Mouse (Mus musculus): ENCODE measurements around the gene Gnao1. TPM values are rescaled to one million over a fixed set of nuclear protein-coding genes. Genes with fewer than 3 reads are reported as not detected.
A peak's percentile ranks its signal among the peaks of the same experiment; 100 is the strongest.

Gnao1 gene
- polyA plus RNA-seq, 1 experiment, result not detected

- H3K27ac ChIP-seq (ENCODE audit: insufficient read depth, low read depth, low read length), result peak overlapping the region; percentile 43
- TF ChIP-seq POLR2A (IDR thresholded peaks at IDR 0.05; ENCODE audit: insufficient read depth, low read depth, low read length), result no peak
- no peak for TF ChIP-seq CTCF (IDR thresholded peaks at IDR 0.05; ENCODE audit: insufficient read depth, low read depth, low read length)
- H3K4me1 ChIP-seq (ENCODE audit: control insufficient read depth, insufficient read depth, low read length), result peaks cover 58% of the 10 kb centered on the region
- WGBS, result 23% methylated on average over 10 of the region's 10 CpGs
- H3K4me3 ChIP-seq (ENCODE audit: insufficient read depth, low read depth, low read length), result no peak overlapping the region
These were observed 31.4 kb downstream of the Gnao1 start for GRCm38 (mm10) chr8:93840956-93841752.

GRCm38 (mm10) chr8:93842574-93842973 is 32.8 kb downstream of the Gnao1 start:
- WGBS, result 75% methylated on average over 4 of the region's 4 CpGs
- Histone ChIP-seq H3K4me3 (ENCODE audit: insufficient read depth, low read depth, low read length) (no peak overlapping the region), H3K4me1 (ENCODE audit: control insufficient read depth, insufficient read depth, low read length) (peaks cover 52% of the 10 kb centered on the region), H3K27ac (ENCODE audit: insufficient read depth, low read depth, low read length) (no peak overlapping the region)
- TF ChIP-seq POLR2A (IDR thresholded peaks at IDR 0.05; ENCODE audit: insufficient read depth, low read depth, low read length) (no peak), CTCF (IDR thresholded peaks at IDR 0.05; ENCODE audit: insufficient read depth, low read depth, low read length) (no peak)

- 12% methylated on average over 12 of the region's 12 CpGs for WGBS
- Histone ChIP-seq H3K27ac (ENCODE audit: insufficient read depth, low read depth, low read length) (no peak overlapping the region), H3K4me1 (ENCODE audit: control insufficient read depth, insufficient read depth, low read length) (peaks cover 43% of the 10 kb centered on the region), H3K4me3 (ENCODE audit: insufficient read depth, low read depth, low read length) (no peak overlapping the region)
- TF ChIP-seq CTCF (IDR thresholded peaks at IDR 0.05; ENCODE audit: insufficient read depth, low read depth, low read length), result 0 out of 2 replicates have a peak, but pooled peaks have one; percentile 13
- no peak for TF ChIP-seq POLR2A (IDR thresholded peaks at IDR 0.05; ENCODE audit: insufficient read depth, low read depth, low read length)
These were observed 34.2 kb downstream of the Gnao1 start for GRCm38 (mm10) chr8:93843858-93844502.

- H3K4me3 ChIP-seq (ENCODE audit: insufficient read depth, low read depth, low read length), result no peak overlapping the region
- WGBS, result 85% methylated on average over 1 of the region's 1 CpGs
- peaks cover 35% of the 10 kb centered on the region for H3K4me1 ChIP-seq (ENCODE audit: control insufficient read depth, insufficient read depth, low read length)
- no peak for TF ChIP-seq POLR2A (IDR thresholded peaks at IDR 0.05; ENCODE audit: insufficient read depth, low read depth, low read length)
- no peak for TF ChIP-seq CTCF (IDR thresholded peaks at IDR 0.05; ENCODE audit: insufficient read depth, low read depth, low read length)
- H3K27ac ChIP-seq (ENCODE audit: insufficient read depth, low read depth, low read length), result no peak overlapping the region
These were observed 35.4 kb downstream of the Gnao1 start for GRCm38 (mm10) chr8:93845186-93845585.

GRCm38 (mm10) chr8:93852087-93852645 is 42.4 kb downstream of the Gnao1 start:
- TF ChIP-seq CTCF (IDR thresholded peaks at IDR 0.05; ENCODE audit: insufficient read depth, low read depth, low read length) (no peak), POLR2A (IDR thresholded peaks at IDR 0.05; ENCODE audit: insufficient read depth, low read depth, low read length) (no peak)
- peaks cover 21% of the 10 kb centered on the region for H3K4me1 ChIP-seq (ENCODE audit: control insufficient read depth, insufficient read depth, low read length)
- H3K4me3 ChIP-seq (ENCODE audit: insufficient read depth, low read depth, low read length), result no peak overlapping the region
- 57% methylated on average over 11 of the region's 11 CpGs for WGBS
- no peak overlapping the region for H3K27ac ChIP-seq (ENCODE audit: insufficient read depth, low read depth, low read length)

- 79% methylated on average over 9 of the region's 9 CpGs for WGBS
- no peak overlapping the region for H3K27ac ChIP-seq (ENCODE audit: insufficient read depth, low read depth, low read length)
- TF ChIP-seq POLR2A (IDR thresholded peaks at IDR 0.05; ENCODE audit: insufficient read depth, low read depth, low read length) (no peak), CTCF (IDR thresholded peaks at IDR 0.05; ENCODE audit: insufficient read depth, low read depth, low read length) (no peak)
These were observed 43.2 kb downstream of the Gnao1 start for GRCm38 (mm10) chr8:93852851-93853461.

GRCm38 (mm10) chr8:93854676-93855075 is 44.9 kb downstream of the Gnao1 start:
- 48% methylated on average over 5 of the region's 5 CpGs for WGBS
- Histone ChIP-seq H3K27ac (ENCODE audit: insufficient read depth, low read depth, low read length) (no peak overlapping the region), H3K4me1 (ENCODE audit: control insufficient read depth, insufficient read depth, low read length) (peaks cover 29% of the 10 kb centered on the region), H3K4me3 (ENCODE audit: insufficient read depth, low read depth, low read length) (no peak overlapping the region)
- TF ChIP-seq POLR2A (IDR thresholded peaks at IDR 0.05; ENCODE audit: insufficient read depth, low read depth, low read length) (no peak), CTCF (IDR thresholded peaks at IDR 0.05; ENCODE audit: insufficient read depth, low read depth, low read length) (no peak)

More at GRCm38 (mm10) chr8:93852851-93853461, 43.2 kb downstream of the Gnao1 start:
- H3K4me3 ChIP-seq (ENCODE audit: insufficient read depth, low read depth, low read length), result no peak overlapping the region
- peaks cover 24% of the 10 kb centered on the region for H3K4me1 ChIP-seq (ENCODE audit: control insufficient read depth, insufficient read depth, low read length)

- H3K27ac ChIP-seq (ENCODE audit: insufficient read depth, low read depth, low read length), result no peak overlapping the region
- TF ChIP-seq POLR2A (IDR thresholded peaks at IDR 0.05; ENCODE audit: insufficient read depth, low read depth, low read length) (no peak), CTCF (IDR thresholded peaks at IDR 0.05; ENCODE audit: insufficient read depth, low read depth, low read length) (no peak)
These were observed 45.5 kb downstream of the Gnao1 start for GRCm38 (mm10) chr8:93855272-93855671.

More at GRCm38 (mm10) chr8:93855272-93855671, 45.5 kb downstream of the Gnao1 start:
- Histone ChIP-seq H3K4me3 (ENCODE audit: insufficient read depth, low read depth, low read length) (no peak overlapping the region), H3K4me1 (ENCODE audit: control insufficient read depth, insufficient read depth, low read length) (peaks cover 32% of the 10 kb centered on the region)
- 41% methylated on average over 4 of the region's 4 CpGs for WGBS

All from olfactory bulb, adult 2 months (tissue).